Mouse (Mus musculus): ENCODE data around the gene Slc35c1.

Slc35c1 gene

DNA sequence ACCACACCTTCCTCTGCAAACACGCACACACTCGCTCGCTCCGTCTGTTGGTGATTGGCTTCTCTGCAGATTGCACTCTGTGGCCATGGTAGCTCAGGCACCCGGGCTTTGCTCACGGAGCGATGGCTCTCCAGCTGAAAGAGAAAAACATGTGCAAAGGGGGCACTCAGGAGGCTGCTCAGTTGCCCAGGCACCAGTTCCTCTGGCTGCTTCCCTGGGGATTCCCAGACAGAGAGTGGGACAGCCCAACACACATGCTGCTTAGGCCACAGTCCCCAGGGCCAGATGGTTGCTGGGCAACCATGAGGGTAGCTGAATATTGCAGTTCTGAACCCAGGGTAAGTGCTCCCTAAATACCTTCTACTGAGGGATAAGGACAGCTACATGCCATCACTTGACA lies 54.7 kb downstream of the Slc35c1 start:
- TF ChIP-seq GATA4 (IDR thresholded peaks at IDR 0.05; ENCODE audit: insufficient replicate concordance, low read length), result no peak

- TF ChIP-seq GATA4 (IDR thresholded peaks at IDR 0.05; ENCODE audit: insufficient replicate concordance, low read length), result no peak
Measured at GRCm38 (mm10) chr2:92404737-92405136, 55.6 kb downstream of the Slc35c1 start.

DNA sequence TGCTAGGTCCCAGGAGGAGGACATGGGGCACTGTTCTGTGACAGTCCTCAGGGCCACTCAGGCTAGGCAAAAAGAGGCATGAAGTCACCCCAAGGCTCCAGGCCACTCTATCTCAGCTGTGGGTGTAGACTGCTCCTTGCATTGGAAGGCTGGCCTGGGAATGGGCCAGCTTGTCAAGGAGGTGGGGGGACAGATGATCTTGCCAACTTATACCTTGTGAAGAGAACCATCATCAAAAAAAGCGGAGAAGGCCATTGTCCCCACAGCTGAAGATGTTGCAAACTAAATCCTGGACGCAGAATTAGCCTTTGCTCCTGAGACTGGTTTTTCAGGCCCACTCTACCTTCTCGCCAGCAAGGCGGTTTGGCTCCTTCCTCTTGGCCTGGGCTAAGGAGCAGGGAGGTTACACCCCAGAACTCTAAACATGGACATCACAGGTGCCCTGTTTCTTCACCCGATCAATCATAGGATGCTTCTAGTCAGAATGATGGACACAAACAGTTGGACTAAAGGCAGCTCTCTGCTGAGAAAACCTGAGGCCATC lies 56.5 kb downstream of the Slc35c1 start:
- TF ChIP-seq GATA4 (IDR thresholded peaks at IDR 0.05; ENCODE audit: insufficient replicate concordance, low read length), result no peak
